Mouse (Mus musculus) lung, postnatal 10 days (tissue): ENCODE results near the gene Map2.
A peak's percentile ranks its signal among the peaks of the same experiment; 100 is the strongest.

Source experiments
- DNase-seq: peaks from one replicate; pipeline ENCODE4 v3.0.0; 2021

Map2 gene

DNA sequence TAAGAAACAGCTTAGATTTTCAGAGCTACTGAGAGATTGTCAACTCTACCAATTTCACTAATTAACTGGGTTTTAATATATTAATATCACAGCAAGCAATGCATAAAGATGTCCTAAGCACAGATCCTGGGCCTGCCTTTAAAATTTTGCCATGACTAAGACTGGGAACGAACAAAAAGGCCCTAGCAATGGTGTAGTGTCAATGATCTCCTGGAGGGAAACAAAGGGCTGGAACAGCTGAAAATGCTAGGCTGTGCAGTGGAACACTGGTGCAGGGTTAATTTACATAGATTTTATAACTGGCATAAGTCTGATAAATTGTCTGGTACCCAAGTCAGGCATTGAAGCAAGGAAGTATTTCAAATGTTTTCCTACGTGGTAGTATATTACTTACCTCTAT, 220.8 kb downstream of the Map2 start:
- no peak for DNase-seq

DNA sequence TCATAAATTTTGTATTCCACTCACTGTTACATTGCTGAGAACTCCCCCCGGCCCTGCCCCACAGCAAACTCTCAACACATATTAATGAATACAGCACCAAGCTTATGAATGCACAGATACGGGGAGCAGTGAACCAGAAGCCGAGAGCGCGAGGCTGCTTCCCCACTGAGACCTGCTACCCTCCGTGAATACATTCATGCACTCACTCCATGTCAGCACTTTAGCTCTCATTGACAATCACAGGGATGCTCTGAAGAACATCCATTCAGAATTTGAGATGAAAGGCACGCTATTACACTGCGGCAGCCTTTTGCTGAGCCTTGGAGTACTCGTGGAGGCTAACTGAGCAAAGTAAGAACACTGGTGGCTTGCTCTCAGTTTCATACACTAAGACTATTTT, 226.8 kb downstream of the Map2 start:
- no peak for DNase-seq

DNA sequence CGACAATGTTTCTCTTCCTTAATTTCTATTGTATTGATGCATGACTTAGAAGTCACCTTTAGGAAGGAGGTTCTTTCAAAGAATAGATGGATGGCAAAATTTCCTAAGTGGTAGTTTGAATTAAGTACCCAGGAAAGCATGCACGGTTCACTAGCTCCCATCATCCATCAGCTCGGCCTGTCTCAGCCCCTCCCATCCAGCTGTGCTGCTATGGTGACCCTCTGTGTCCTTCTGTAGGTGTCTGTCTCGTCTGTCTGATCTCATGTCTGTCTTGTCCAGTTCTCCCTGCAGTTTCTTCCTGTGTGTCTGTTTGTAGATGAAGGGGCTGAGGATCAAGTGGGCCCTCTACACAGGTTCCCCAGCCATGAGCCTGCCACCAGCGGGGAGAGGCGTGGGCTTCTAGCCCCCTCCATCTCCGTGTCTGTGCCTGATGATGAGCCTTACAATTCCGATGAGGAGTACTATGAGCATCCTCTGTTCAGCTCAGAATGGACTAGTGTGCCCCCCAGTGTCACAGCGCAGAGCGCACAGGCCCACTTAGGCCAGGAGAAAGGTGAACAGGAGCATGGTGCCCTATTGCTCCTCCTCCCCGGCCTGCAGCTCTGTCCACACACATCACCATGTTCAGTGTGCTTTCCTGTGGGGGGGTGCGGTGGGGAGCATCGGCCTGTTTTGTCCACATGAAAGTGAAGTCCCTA, 232.3 kb downstream of the Map2 start:
- no peak for DNase-seq

DNA sequence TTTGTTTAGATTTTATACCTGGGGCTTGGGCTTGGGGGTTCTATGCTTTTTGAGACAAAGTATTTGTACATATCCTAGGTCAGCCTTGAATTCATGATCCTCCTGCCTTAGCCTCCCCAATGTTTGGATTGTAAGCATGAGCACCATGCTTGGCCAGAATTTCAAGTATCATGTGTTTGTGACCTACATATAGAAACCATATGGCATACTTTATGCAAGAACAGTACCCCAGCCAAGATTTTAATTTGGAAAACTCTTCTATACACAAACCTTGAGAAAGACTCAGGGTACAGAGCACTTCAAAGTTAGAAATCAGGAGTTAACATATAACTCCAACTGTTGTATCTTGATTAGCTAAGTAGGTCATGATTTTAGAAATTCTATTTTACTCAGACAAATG, 243.3 kb downstream of the Map2 start:
- DNase-seq = no peak

DNA sequence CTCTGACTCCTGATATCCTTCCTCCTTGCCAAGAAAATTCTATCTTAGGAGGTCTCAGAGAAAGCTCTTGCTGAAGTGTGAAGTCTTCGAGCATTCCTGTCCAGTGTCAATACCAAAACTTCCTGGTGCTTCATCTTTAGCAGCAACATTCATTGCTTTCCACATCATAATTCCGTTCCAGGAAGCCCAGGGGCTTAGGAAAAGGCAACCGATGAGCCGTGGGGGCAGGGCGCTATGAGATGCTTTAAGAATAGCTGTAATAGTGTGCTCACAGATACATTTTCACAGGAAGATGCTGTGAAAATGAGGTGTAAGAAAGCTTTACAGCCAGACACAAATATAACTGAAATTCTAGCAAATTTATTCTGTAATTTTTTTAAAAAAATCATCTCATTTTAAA, 251.0 kb downstream of the Map2 start:
- DNase-seq = no peak

DNA sequence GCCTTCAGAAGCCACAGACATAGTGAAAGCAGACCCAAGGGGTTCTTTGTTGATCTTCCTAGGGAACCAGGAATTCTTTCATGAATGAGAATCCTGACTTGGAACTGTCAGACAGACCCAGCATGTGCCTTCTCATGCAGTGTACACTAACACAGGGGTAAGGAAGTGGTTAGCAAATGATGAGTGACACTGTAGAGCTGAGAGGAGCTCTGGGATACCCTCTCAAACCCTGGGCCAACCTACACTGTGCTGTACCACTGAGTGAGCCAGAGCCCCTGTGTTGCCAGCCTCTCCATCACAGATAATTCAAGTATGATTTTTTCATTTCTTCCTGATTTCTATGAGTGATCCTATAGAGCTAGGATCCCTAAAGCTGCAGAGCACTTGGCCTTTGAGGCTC, 255.9 kb downstream of the Map2 start:
- no peak for DNase-seq

DNA sequence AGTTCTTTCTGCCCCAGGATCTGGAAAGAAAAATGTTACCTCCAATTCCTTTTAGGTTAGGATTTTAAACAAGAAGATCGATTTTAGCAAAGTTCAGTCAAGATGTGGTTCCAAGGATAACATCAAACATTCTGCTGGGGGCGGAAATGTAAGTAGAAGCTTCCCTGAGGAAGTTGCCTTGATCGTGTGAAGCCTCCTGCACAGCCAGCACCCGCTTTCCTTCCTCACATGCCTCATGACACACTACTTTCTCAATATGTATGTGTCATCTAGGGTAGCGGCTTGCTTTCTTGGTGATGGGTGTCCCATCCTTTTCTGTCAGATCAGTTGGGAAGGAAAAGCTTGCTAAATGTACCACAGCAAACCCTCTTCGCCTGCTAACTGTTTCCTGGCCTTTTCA, 256.4 kb downstream of the Map2 start:
- DNase-seq = no peak

DNA sequence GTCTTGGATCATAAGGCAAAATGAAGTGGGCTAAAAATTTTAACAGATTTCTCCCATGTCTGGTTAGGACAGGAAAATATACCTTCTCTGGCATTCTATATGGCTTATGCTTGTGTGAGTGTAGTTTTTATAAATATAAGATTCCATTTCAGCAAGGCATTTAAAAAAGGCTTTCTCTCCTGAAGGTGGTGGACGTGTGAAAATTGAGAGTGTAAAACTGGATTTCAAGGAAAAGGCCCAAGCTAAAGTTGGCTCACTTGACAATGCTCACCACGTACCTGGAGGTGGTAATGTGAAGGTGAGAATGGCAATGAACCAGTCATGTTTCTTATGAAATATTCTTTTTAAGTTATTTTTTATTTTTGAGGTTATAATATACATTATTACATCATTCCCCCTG, 263.0 kb downstream of the Map2 start:
- no peak for DNase-seq

DNA sequence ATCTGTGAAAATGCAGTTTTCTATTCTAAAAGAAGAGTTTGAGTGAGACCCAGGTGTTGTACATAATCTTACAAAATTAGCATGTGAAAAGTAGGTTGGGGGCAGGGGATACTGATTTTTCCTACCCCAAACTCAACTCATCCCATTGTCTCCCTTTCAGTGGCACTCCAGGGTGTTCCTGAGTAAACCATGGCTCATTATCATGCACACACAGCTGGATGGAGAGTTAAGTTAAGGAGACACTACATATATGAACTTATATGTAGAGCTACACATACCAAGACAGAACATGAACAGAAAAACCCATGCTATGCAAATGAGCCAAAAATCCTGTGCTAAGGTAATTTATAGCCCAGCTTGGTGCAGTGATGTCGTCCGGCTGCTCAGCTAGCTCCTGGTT, 267.8 kb downstream of the Map2 start:
- no peak for DNase-seq

DNA sequence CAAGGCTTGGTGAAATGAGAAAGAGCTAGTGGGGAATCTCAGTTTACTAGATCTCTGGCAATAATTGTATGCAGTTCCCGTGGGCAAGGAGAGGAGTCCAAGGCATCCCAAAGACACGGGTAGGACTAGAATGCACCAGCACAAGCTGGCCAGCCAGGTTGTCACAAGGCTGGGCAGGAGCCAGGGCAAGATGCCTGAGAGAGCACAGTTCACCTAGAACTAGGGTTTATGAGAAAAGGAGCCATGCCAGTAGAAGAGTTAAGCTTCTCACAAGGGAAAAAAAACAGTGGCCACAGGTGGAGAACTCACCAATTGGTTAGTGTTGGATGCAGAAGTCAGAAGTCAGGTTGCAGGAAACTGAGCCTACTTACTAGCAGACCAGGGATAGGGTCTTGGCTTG, 274.4 kb downstream of the Map2 start:
- no peak for DNase-seq

DNA sequence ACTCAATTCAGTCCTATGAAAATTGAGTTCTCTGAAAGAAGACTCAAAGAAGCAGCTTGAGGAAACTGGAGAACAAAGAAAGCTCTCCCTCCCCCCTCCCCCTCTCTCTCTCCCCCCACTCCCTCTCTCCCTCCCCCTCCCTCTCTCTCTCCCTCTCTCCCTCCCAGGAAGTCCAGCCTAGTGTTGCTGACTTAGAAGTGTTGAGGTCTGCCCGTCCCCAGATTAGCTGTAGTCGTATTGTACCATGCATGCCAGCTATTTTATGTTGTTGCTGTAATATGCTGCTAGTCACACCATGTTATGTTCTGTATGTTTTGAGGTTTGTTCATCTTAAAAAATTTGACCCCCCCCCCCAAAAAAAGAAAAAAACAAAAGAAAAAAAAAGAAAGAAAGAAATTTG, 281.5 kb downstream of the Map2 start:
- no peak for DNase-seq

DNA sequence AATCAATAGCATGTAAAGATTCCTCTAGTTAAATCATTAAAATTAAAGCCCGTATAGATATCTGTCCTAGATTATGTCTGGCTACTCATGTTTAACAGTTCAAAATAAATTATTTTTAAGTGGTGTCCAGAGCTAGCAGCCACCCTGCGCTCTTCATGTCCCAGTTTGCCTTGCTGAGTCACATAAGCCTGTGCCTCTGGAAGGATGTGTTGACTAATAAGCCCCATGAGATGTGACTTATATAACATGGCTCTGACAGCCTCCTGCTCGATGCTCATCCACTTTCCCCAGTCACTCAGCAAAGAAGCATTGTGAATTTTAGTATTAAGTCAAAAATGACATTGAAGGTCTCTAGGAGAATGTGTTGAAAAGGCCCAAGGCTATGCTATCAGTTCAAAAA, 282.7 kb downstream of the Map2 start:
- no peak for DNase-seq

DNA sequence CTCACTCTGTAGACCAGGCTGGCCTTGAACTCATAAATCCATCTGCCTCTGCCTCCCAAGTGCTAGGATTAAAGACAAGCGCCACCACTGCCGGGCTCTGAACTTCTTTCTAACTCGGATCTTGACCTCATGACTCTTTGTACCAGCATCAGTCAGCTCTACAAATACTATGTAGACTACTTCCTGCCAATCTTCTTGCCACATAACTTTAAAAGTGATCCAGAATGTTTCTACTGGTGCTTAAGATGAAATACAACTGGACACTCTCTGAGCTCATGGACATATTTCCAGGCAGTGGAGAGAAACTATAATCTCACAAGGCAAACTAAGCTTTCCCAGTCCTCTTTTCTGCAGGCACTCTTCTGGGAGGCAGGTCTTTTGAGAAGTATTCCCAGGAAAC, 284.3 kb downstream of the Map2 start:
- DNase-seq = peak; percentile 4

DNA sequence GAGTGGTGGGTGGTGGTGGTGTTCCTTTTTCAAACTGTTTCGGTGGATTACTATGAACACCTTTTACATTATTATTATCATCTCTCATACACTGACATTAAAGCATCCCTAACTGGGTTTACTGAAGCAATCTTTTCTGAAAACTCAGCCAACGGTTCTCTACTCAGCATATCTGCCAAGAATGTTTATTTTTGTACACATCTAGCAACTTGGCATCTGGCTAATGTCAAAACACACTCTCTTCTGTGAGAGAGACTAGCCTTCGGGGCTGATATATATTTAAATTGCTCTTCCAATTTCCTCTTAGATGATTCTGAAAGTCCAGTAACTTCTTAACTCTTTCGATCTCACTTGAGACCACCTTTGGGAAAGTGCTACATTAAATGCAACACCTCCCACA, 285.8 kb downstream of the Map2 start:
- DNase-seq = peak; percentile 20

DNA sequence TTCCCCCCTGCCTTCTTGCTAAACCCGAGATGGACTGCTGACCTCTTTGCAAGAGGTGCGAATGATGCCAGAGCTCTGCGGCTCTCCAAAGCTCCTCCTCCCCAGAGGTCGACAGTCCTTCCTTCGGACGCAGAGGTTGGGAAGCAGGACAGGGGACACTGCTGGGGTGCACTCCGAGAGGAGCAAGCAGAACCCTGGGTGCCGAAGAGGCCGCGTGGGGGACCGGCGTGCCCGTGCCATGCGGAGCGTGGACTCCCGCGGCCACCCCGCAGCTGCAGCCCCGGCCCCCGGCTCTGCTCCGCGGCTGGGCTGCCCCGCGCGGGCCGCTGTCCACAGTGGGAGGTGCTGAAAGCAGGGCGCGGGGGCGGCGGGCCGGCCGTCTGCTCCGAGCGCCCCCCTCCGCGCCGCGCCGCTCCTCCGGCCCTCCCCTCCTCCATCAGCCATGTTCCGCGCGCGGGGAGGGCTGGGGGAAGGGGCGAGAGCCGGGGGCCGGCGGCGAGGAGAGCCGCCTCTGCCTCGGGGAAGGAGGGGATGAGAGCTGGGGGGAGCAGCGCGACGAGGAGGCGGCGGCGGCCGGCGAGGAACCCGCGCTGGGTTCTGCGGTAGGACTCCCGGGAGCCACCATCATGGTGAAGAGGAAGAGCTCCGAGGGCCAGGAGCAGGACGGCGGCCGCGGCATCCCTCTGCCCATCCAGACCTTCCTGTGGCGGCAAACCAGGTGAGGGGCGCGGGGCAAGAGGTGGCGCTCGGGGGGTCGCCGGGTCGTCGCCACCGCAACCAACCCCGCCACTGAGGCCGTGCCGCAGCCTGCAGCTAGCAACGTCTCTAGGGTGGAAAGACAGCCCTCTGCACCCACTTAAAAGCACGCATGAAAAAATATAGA, 293.0 kb downstream of the Map2 start, which contains the start of gene Unc80:
Unc80 (plus strand) TSS at position 547 of the 883 bp plus-strand sequence.
- peak; percentile 59 for DNase-seq

DNA sequence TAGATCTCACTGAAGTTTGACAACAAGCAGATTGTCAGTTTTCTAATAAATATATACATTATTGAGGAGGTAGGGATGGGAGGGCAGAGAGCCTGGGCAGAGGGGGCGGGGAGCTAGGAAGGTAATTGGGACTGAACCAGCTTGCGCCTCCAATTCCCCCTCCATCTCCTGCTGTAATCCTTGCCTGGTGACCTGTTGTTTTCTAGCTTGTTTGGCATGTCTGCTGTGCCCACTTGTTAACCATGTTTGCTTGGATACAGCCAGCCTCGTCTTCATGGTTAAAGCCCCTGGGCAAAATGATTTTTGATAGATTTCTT, 293.6 kb downstream of the Map2 start:
- DNase-seq = no peak

DNA sequence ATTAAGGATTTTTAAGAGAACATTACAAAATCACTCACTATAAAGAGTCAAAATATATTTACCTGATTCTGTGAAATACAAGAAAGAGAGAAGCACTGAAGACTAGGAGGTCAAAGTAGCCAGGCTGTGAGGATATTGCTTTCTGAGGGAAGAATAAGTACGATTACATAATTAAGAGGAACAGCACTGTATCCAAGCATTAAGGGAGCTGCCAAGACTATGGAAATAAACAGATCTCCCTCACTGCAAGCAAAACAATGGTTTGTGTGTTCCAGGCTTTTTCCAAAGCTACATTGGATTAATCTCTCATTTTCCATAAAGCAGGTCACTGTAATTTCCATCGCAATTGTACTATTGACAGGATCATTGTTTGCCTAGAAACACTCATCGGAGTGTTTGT, 307.7 kb downstream of the Map2 start:
- no peak for DNase-seq
